In the genomic region with DNA sequence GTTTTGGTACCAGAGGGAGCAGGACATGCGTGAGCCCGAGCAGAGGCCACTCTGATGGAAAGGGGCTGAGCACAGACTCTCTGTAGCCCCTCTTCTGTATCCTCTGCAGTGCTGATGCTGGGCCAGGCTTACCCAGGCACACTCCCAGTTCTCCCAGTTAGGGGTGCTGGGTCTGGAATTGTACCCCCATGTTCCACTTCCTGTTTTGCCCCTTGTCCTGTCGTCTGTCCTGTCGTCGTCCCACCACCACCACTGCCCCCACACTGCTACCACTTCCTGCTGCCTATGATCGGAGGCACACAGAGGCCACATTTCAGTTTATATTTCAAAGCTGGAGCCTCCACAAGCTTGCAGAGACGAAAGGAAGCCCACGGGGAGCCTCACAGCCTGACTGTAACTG, we compare ENCODE assay signal across 15 mouse cellular contexts.
"Had no signal": no experiment of that assay in that cellular context is flagged by ENCODE, and none has a peak within 500 bp of the region (broad histone marks: within the 10 kb centered on the region; RNA-seq: fewer than 3 reads in every experiment).

No protein-coding gene starts in this region.

- H3K36me3 ChIP-seq: kidney, embryonic 15.5 days; liver, embryonic 15.5 days; midbrain, embryonic 12.5 days; stomach, embryonic 15.5 days had no signal

- H3K4me3 ChIP-seq: kidney, embryonic 15.5 days; liver, embryonic 15.5 days; megakaryocyte, embryonic 14.5 days; midbrain, embryonic 12.5 days; stomach, embryonic 15.5 days had no signal

- H3K27me3 ChIP-seq: liver, embryonic 15.5 days; stomach, embryonic 15.5 days had no signal

- H3K9ac ChIP-seq: kidney, embryonic 15.5 days; liver, embryonic 15.5 days; midbrain, embryonic 12.5 days; stomach, embryonic 15.5 days had no signal

- H3K9me3 ChIP-seq: kidney, embryonic 15.5 days; liver, embryonic 15.5 days; megakaryocyte, embryonic 14.5 days; midbrain, embryonic 12.5 days; stomach, embryonic 15.5 days had no signal

- H3K4me1 ChIP-seq: liver, embryonic 15.5 days; stomach, embryonic 15.5 days had no signal

- DNase-seq: kidney, adult 2 months; kidney, postnatal 14 days; layer of hippocampus, postnatal 36 days; lung, adult 2 months; lung, postnatal 4 days; right cerebral cortex, postnatal 14 days; thymus, postnatal 36 days had no signal

- H3K27ac ChIP-seq: kidney, embryonic 15.5 days; liver, embryonic 15.5 days; midbrain, embryonic 12.5 days; stomach, embryonic 15.5 days had no signal

- ATAC-seq: intestine, embryonic 16.5 days; lung, postnatal 0 days had no signal

- H3K4me2 ChIP-seq: kidney, embryonic 15.5 days; liver, embryonic 11.5 days; liver, embryonic 15.5 days; midbrain, embryonic 12.5 days; stomach, embryonic 15.5 days had no signal
